Mouse (Mus musculus): ENCODE results near the gene Skil. TPM values are rescaled to one million over a fixed set of nuclear protein-coding genes. Genes with fewer than 3 reads are reported as not detected.

Skil gene
- total RNA-seq (2021) = 10 to 100 TPM; 13.2 to 17.1 TPM
- long read RNA-seq, experiment 1, full-length matches to known transcripts = 3 of 5 reads
- long read RNA-seq, experiment 1, partial matches to known transcripts = 0 of 5 reads
- long read RNA-seq, experiment 1, other reads (novel, unspliced or antisense) = 2 of 5 reads
- long read RNA-seq, experiment 2, full-length matches to known transcripts = 8 of 11 reads
- long read RNA-seq, experiment 2, partial matches to known transcripts = 0 of 11 reads
- long read RNA-seq, experiment 2, other reads (novel, unspliced or antisense) = 3 of 11 reads

GRCm38 (mm10) chr3:31094531-31095178, at the start of gene Skil:
Skil (plus strand) TSS chr3:31095058.
- DNase-seq (ENCODE audit: low spot score) = peak; percentile 92

- no peak for DNase-seq (ENCODE audit: low spot score)
Measured at GRCm38 (mm10) chr3:31047263-31047662, 47.6 kb upstream of the Skil start.

GRCm38 (mm10) chr3:31049087-31049486, 45.8 kb upstream of the Skil start:
- no peak for DNase-seq (ENCODE audit: low spot score)

GRCm38 (mm10) chr3:31050375-31050774, 44.5 kb upstream of the Skil start:
- DNase-seq (ENCODE audit: low spot score) = no peak

DNA sequence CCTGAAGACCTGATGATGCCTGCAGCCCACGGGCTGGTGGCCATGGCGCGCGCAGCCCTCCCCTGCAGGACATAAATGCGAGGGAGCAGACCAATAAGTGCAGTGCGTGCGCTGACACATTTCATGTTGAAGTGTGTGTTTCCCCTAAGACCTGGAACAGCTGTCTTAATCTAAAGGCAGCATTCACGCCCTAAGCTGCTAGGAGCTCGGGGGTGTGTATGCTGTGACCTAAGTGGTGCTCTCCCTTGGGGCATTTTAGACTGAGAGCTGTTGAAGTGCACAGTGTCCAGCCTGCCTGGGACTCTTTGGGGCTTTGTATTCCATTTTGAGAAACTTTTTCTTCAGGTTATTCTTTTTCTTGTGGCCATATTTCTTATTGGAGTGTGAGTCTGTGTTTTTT, 43.1 kb upstream of the Skil start:
- no peak for DNase-seq (ENCODE audit: low spot score)

- DNase-seq (ENCODE audit: low spot score) = no peak
Measured at GRCm38 (mm10) chr3:31053191-31053590, 41.7 kb upstream of the Skil start.

DNA sequence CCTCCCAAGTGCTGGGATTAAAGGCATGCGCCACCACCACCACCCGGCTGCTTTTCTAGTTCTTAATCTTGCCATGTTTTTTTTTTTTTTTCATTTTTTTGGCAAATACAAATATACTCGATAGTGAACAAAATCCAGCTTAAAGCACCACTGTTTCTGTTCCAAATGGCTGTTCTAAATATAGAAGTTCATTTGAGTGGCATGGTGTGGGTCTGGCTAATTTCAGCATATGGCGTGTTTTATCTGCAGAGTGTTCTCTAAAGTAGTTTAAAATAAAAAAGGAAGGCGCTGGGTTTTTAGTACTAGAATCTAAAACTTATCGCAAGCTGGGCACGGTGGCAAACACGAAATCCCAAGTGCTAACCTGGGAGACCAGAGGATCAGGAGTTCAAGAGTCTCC, 40.0 kb upstream of the Skil start:
- DNase-seq (ENCODE audit: low spot score) = no peak

GRCm38 (mm10) chr3:31056047-31056650, 38.7 kb upstream of the Skil start:
- DNase-seq (ENCODE audit: low spot score) = peak; percentile 15

DNA sequence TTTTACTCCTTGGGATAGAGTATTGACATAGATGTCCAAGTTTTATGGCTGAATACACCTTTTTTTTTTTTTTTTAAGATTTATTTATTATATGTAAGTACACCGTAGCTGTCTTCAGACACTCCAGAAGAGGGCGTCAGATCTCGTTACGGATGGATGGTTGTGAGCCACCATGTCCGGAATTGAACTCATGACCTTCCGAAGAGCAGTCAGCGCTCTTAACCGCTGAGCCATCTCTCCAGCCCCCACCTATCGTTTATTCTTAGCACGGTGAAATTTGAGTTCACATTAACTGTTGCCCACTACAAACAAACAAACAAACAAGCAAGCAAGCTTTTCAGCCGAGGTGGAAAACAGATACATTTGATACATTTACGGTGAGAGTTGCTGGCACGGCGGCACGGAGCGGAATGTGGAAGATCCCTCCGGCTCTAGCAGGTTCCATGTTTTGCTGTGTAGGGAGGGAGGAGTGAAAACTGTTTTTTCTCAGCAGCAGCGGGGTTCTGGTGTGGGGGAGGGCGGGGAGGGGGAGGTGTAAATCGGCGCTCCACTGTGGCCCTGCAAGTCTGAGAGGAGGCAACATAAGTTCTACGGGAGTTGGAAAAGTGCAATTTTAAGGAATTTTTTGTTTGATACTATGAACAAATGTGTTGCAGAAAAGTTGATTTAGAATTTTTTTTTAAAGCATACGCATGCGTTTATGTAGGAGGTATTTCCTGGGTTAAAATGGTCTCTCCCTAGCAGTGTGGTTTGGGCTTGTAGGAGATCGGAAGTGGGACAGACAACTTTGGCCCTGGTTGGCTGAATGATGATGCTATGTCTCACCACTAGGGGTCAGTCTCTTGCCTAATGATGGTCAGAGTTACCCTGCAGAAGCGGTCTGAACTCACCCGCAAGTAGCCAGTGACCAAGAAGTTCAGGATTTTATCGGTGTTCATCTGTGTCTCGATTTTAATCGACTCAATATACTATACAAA, 37.9 kb upstream of the Skil start:
- DNase-seq (ENCODE audit: low spot score) = peak; percentile 90

- no peak for DNase-seq (ENCODE audit: low spot score)
Measured at GRCm38 (mm10) chr3:31060745-31061102, 34.1 kb upstream of the Skil start.

GRCm38 (mm10) chr3:31061103-31061785, 33.6 kb upstream of the Skil start:
- no peak for DNase-seq (ENCODE audit: low spot score)

DNA sequence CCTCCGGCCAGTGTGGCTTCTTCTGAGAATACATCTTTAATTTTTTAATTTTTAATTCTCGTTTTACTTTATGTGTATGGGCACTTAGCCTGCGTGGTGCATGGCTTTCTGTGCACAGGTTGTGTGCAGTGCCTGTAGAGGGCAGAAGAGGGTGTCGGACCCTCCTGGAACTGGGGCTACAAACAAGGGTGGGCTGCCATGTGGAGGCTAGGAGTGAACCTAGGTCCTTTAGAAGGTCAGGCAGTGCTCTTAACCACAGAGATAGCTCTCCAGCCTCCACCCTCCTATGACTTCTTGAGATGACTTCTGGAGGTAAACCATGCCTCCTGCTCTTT, 33.1 kb upstream of the Skil start:
- DNase-seq (ENCODE audit: low spot score) = no peak

- DNase-seq (ENCODE audit: low spot score) = no peak
Measured at GRCm38 (mm10) chr3:31062325-31062724, 32.5 kb upstream of the Skil start.

DNA sequence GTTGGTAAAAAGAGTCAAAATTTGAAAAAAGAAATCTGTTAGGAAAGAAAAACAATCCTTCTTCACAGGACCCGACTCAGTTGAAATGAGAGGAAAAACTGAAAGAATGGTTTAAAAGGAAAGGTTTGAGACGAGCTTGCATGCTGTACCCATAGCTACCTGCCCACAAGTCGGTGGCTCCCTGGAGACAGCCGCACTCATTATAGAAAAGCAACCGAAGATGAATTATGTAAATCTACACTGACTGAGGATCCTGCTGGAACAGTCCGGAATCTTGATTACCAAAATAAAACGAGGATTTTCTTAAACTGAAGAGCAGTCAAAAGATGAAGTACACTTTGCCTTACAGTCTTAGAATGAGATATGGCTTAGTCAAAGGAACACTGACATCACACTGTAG, 26.4 kb upstream of the Skil start:
- DNase-seq (ENCODE audit: low spot score) = no peak

- DNase-seq (ENCODE audit: low spot score) = no peak
Measured at GRCm38 (mm10) chr3:31071804-31072203, 23.1 kb upstream of the Skil start.

DNA sequence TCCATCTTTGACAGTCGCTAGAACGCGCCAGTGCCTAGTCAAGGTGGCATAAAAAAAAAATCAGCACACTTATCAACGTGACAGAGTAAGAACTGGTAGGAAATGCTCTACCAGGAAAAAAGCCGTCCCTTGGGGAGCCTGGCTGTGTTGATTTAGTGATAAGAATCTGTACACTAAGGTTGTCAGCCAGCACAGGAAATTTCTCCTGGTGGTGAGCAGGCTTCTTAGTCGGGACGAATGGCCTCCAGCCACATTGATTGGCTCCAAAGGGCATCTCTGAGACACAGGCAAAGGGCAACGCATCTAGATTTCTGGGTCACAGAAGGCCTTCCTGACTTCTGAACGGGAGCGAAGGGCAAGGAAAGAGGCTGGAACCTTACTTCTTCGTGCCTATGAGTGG, 19.1 kb upstream of the Skil start:
- no peak for DNase-seq (ENCODE audit: low spot score)

- DNase-seq (ENCODE audit: low spot score) = no peak
Measured at GRCm38 (mm10) chr3:31077068-31077703, 17.7 kb upstream of the Skil start.

DNA sequence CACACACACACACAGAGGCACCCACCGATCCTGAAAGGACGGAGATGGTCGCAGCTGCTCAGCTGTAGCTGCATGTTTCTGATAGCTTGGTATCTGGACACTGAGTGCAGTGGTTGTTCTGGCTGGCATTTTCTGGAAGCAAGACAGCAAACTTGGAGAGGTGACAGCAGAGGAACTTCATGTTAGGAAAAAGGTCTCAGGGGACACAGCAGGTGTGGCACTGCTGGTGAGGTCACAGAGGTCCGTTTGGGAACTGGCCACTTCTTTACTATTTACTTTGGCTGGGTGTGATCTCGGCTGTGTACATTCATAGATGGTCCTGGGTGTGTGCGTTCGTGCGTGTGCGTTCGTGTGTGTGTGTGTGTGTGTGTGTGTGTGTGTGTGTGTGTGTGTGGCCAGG, 15.4 kb upstream of the Skil start:
- DNase-seq (ENCODE audit: low spot score) = peak; percentile 28

DNA sequence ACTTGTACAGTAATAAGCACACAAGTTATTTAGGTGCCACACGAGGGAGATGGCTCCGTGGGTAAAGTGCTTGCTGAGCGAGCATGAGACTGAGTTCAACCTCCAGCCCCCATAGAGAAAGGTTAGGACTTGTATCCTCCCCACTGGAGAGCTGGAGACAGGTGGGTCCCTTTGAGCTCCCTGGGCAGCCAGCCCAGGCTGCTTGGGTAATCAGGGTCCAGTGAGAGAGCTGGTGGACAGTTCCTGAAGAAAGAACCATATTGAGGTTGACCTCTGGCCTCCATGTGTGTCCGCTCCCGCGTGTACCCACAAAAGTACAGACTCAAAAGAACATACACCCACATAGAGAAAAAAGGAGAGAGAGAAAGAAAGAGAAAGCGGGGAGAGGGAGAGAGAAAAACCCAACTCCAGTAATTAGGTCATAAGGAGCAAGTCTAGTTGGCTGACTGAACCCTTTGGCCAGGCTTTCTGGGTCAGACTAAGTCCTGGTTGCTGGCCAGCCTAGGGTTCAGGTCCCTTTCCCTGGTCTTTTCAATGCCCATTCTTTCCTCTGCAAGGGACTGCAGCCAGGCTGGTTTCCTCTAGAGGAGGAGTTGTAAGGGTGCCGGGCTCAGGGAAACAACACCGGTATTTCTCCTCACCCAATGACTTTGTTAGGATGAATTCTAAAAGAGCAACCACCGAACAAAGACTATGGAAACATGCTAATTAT, 13.9 kb upstream of the Skil start:
- peak; percentile 16 for DNase-seq (ENCODE audit: low spot score)

DNA sequence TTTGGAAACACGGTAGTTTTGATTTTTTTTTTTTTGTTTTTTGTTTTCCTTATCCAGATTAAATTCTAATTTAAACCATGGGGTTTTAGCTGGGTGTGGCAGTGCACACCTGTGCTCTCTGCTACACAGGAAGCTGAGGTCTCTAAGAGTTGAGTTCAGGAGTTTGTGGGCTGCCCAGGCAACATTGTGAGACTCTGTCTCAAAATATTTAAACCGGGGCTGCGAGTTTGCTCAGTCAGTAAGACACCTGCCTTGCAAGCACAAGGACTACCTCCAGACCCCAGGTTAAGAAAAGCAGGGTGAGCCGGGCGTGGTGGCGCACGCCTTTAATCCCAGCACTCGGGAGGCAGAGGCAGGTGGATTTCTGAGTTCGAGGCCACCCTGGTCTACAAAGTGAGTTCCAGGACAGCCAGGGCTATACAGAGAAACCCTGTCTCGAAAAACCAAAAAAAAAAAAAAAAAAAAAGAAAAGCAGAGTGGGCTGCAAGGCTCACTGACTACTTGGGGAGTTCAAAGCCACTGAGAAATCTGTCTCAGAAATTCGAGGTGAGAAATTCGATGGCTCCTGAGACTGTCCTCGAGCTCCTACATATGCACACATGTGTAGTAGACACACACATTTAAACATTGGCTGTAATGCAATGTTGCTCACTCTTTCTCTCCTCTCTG, 11.9 kb upstream of the Skil start:
- no peak for DNase-seq (ENCODE audit: low spot score)
